ENCODE assay signal across 8 mouse cellular contexts in the genomic region with DNA sequence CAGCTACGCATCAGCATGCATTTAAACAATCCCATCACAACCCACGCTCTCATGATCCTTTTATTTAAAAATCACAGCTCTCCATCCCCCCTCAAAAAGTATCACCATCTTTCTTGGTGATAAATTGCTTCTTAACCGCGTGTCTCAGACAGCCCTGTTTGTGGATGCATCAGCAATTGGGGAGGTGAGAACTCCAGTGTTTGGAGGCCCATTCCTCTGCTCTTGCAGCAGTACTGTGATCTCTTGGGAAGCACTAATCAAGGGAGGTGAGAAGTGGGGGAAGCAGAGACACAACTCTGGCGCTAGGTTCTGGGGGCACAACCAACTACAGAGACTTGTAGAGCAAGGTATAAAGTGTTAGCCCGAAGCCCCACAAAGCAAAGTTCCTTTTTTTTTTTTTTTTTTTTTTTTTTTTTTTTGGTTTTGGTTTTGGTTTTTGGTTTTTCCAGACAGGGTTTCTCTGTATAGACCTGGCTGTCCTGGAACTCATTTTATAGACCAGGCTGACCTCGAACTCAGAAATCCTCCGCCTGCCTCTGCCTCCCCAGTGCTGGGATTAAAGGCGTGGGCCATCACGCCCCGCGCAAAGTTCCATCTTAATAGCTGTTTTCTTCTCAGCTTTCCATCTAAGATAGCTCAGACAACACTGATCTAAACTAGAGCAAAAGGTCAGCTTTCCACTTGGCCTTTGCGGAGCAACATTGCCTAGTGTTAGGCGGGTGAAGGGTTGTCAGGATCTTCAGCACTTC. TPM values are rescaled to one million over a fixed set of nuclear protein-coding genes. Genes with fewer than 3 reads are reported as not detected.
DNase-seq lines count a peak whose midpoint lies in the region; ATAC-seq and TF ChIP-seq lines count a peak whose summit lies in the region.

No protein-coding gene starts in this region.

- H3K9me3 ChIP-seq in intestine, embryonic 14.5 days (ENCODE audit: control insufficient read depth, low read length) = no peaks in the 10 kb centered on the region
- H3K9me3 ChIP-seq in neural tube, embryonic 12.5 days = no peaks in the 10 kb centered on the region

- peak overlapping the region; percentile 98 for H3K27ac ChIP-seq in left cerebral cortex, adult 2 months
- H3K27ac ChIP-seq in brown adipose tissue, adult 24 weeks (replicated peaks; ENCODE audit: low read depth, low read length) = peak overlapping the region; percentile 88
- H3K27ac ChIP-seq in intestine, embryonic 14.5 days (ENCODE audit: low read depth) = peak overlapping the region; percentile 97
- H3K27ac ChIP-seq in neural tube, embryonic 12.5 days = peak overlapping the region; percentile 59; the same call in 1 of the 2 replicates

- H3K4me1 ChIP-seq in brown adipose tissue, adult 24 weeks (ENCODE audit: control insufficient read depth, insufficient read depth, insufficient read length, low read length) = peaks cover 37% of the 10 kb centered on the region
- H3K4me1 ChIP-seq in intestine, embryonic 14.5 days (replicated peaks; ENCODE audit: control insufficient read depth, insufficient read depth, low read length) = peaks cover 67% of the 10 kb centered on the region
- H3K4me1 ChIP-seq in neural tube, embryonic 12.5 days = peaks cover 71% of the 10 kb centered on the region

- ATAC-seq in intestine, embryonic 14.5 days (replicated peaks; ENCODE audit: low FRiP score, low TSS enrichment, low read depth) = no peak
- ATAC-seq in neural tube, embryonic 12.5 days (ENCODE audit: low FRiP score, low read depth) = no peak

- no peak for DNase-seq in left cerebral cortex, adult 2 months (ENCODE audit: extremely low spot score in 1 of 2, low spot score in 2 of 2)
- DNase-seq in left cerebral cortex, adult 8-10 months (ENCODE audit: low spot score in 2 of 2) = no peak
- DNase-seq in intestine, embryonic 14.5 days (ENCODE audit: low spot score) = no peak
- no peak for DNase-seq in layer of hippocampus, postnatal 36 days
- DNase-seq in cerebellum, postnatal 10 days = no peak
- DNase-seq in spleen, postnatal 4 days (ENCODE audit: low spot score in 2 of 2) = no peak

- peak overlapping the region; percentile 45 for H3K4me3 ChIP-seq in left cerebral cortex, adult 2 months
- H3K4me3 ChIP-seq in brown adipose tissue, adult 24 weeks (ENCODE audit: insufficient read depth, low read depth, low read length) = peak overlapping the region; percentile 42
- 0 out of 2 replicates have a peak overlapping the region, but pooled peaks have one; percentile 24 for H3K4me3 ChIP-seq in intestine, embryonic 14.5 days (ENCODE audit: low read depth, low read length)
- no peak overlapping the region for H3K4me3 ChIP-seq in neural tube, embryonic 12.5 days

- H3K4me2 ChIP-seq in intestine, embryonic 14.5 days (ENCODE audit: low read length) = peak overlapping the region; percentile 58
- H3K4me2 ChIP-seq in neural tube, embryonic 12.5 days (replicated peaks) = peak overlapping the region; percentile 60

- H3K9ac ChIP-seq in intestine, embryonic 14.5 days (ENCODE audit: low read length) = peak overlapping the region; percentile 56
- peak overlapping the region; percentile 52 for H3K9ac ChIP-seq in neural tube, embryonic 12.5 days

- intact Hi-C loops in left cerebral cortex, adult 2 months (cut with DNase I) = no loop called here

- WGBS in intestine, embryonic 14.5 days = 42% methylated on average over 14 of the region's 14 CpGs
- WGBS in neural tube, embryonic 12.5 days = 40% methylated on average over 14 of the region's 14 CpGs

- TF ChIP-seq CTCF in left cerebral cortex, adult 2 months (IDR thresholded peaks at IDR 0.05) = no peak

- no peaks in the 10 kb centered on the region for H3K27me3 ChIP-seq in intestine, embryonic 14.5 days (replicated peaks; ENCODE audit: control insufficient read depth, insufficient read depth, low read length)
- H3K27me3 ChIP-seq in neural tube, embryonic 12.5 days (replicated peaks) = no peaks in the 10 kb centered on the region

- H3K36me3 ChIP-seq in intestine, embryonic 14.5 days (ENCODE audit: control insufficient read depth, insufficient read depth, low read length) = no peaks in the 10 kb centered on the region
- no peaks in the 10 kb centered on the region for H3K36me3 ChIP-seq in neural tube, embryonic 12.5 days

RNA-seq across cellular contexts. Expression of a gene that starts 3.0 kb away (rescaled TPM):
- 10 to 100 TPM; 74.3 to 80.8 TPM for total RNA-seq in left cerebral cortex, adult 2 months (2021)
- total RNA-seq in left cerebral cortex, adult 8-10 months (2022) = 10 to 100 TPM; 60.7 to 74.9 (median 68.5) TPM
- 7.1 and 23.0 TPM in 2 replicates for polyA plus RNA-seq in brown adipose tissue, adult 24 weeks (2012; ENCODE audit: insufficient read depth, insufficient read length, missing spikeins)
- 16.3 and 18.4 TPM in 2 replicates for polyA plus RNA-seq in intestine, embryonic 14.5 days (2014; fragmentation: Nextera tagmentation; extraction: Ambion mirVana)
- 57.2 and 61.9 TPM in 2 replicates for polyA plus RNA-seq in neural tube, embryonic 12.5 days (2016; fragmentation: Nextera tagmentation; extraction: Ambion mirVana)
- total RNA-seq in layer of hippocampus, postnatal 36 days (2021) = 10 to 100 TPM; 68.3 to 69.5 TPM

RNA-seq across cellular contexts. Expression of a gene that starts 59.3 kb away (rescaled TPM):
- 10 to 100 TPM; 79.8 to 91.6 TPM for total RNA-seq in left cerebral cortex, adult 2 months (2021)
- total RNA-seq in left cerebral cortex, adult 8-10 months (2022) = 100 to 1,000 TPM in 1 of 4 experiments, 10 to 100 TPM in 3; 95.7 to 109 (median 99.4) TPM
- 15.9 and 16.4 TPM in 2 replicates for polyA plus RNA-seq in brown adipose tissue, adult 24 weeks (2012; ENCODE audit: insufficient read depth, insufficient read length, missing spikeins)
- polyA plus RNA-seq in intestine, embryonic 14.5 days (2014; fragmentation: Nextera tagmentation; extraction: Ambion mirVana) = 16.3 and 16.9 TPM in 2 replicates
- polyA plus RNA-seq in neural tube, embryonic 12.5 days (2016; fragmentation: Nextera tagmentation; extraction: Ambion mirVana) = 41.5 and 43.0 TPM in 2 replicates
- total RNA-seq in layer of hippocampus, postnatal 36 days (2021) = 10 to 100 TPM; 66.6 to 72.9 TPM
